Mouse (Mus musculus): Measurements from ENCODE around the gene Tmem163. TPM values are rescaled to one million over a fixed set of nuclear protein-coding genes. Genes with fewer than 3 reads are reported as not detected.

The Tmem163 gene
- total and polyA plus RNA-seq, 2 experiments from 2014 or later, result 36.7 to 37.1 TPM

DNA sequence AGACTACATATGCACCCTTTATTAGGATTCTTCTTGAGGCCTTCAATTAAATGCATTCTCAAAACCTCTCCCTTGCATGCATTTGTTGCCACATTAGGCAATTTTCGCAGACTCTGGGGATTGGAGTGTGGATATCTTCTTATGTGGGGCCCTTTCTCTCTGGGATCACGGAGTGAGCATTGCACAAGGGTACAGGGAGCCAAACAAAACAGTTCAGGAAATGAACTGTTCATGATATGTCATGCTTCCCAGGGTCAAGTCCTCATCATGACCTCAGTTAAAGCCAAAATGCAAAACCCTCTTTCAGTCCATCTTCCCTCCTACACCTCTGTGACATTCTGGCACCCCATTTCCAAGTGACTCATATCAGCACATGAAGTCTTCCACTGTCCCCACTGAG is 27.8 kb downstream of the Tmem163 start:
- DNase-seq, result no peak
- H3K36me3 ChIP-seq (ENCODE audit: insufficient read depth), result no peaks in the 10 kb centered on the region
- H3K9ac ChIP-seq, result no peak overlapping the region
- no peak overlapping the region for H3K4me3 ChIP-seq (ENCODE audit: low read depth, low read length)
- no peaks in the 10 kb centered on the region for H3K9me3 ChIP-seq (ENCODE audit: low read length)
- no peaks in the 10 kb centered on the region for H3K4me1 ChIP-seq (ENCODE audit: insufficient read depth)
- H3K27ac ChIP-seq (ENCODE audit: low read depth, low read length), result no peak overlapping the region
- TF ChIP-seq CTCF (IDR thresholded peaks at IDR 0.05; ENCODE audit: low read depth), result no peak
- 95% methylated on average over 2 of the region's 2 CpGs for WGBS
- H3K27me3 ChIP-seq (ENCODE audit: insufficient read depth, low read length), result no peaks in the 10 kb centered on the region
- no peak for ATAC-seq
- no peak overlapping the region for H3K4me2 ChIP-seq (ENCODE audit: low read depth)

DNA sequence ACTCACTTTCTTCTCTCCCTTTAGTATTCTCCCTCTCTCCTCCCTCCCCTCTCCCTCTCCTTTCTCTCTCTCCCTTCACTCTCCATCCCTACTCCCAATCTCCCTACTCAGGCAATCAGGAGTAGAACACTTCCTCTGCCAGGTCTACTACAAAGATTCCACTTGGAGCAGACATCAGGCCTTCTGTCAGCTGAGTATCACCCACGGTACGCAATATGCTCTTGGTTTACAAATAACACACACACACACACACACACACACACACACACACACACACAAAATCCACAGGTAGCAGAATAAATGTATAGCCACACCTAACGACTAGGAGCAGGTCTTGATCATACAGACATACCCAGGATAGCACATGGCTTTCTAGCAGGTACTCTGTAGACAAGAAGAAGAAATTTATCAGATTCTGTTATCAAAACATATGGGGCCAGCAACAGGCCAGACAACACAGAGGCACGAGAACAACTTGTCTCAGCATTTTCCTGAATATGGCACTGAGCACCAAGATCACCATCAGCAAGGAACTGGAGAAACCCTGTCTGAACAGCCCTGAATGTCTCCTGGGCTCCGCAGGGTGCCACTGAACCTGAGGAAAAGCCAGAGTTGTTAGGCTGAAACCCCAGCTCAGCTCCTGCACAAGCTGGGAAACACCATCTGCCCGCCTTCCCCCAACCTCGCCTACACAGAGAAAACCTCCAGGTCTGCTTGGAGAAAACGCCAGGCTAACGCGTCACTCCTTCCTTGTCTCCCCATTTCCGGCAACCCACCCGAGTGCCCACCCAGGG is 36.2 kb downstream of the Tmem163 start:
- H3K9me3 ChIP-seq (ENCODE audit: low read length), result no peaks in the 10 kb centered on the region
- DNase-seq (no peak), ATAC-seq (no peak)
- 88% methylated on average over 12 of the region's 12 CpGs for WGBS
- no peak overlapping the region for H3K4me3 ChIP-seq (ENCODE audit: low read depth, low read length)
- no peaks in the 10 kb centered on the region for H3K4me1 ChIP-seq (ENCODE audit: insufficient read depth)
- H3K4me2 ChIP-seq (ENCODE audit: low read depth), result no peak overlapping the region
- no peak overlapping the region for H3K9ac ChIP-seq
- no peak overlapping the region for H3K27ac ChIP-seq (ENCODE audit: low read depth, low read length)
- no peaks in the 10 kb centered on the region for H3K27me3 ChIP-seq (ENCODE audit: insufficient read depth, low read length)
- TF ChIP-seq CTCF (IDR thresholded peaks at IDR 0.05; ENCODE audit: low read depth), result no peak
- H3K36me3 ChIP-seq (ENCODE audit: insufficient read depth), result no peaks in the 10 kb centered on the region

DNA sequence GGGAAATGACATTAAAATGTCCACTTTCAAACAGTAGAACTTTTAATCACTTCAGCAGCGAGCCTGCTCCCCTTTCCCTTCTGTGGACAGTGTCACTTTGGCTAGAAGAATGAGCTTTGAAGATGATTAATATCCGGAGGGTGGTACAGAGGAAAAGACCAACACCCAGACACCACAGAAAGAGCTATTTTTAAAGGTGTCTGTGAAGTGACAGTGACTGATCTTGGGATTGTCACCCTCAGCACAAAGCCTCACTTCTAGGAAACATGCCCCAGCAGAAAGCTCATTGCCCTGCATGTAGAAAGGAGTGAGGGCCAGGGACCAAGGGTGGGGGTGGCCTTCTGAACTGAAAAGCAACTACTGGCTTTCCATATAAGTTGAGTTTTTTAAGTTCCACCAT is 41.4 kb downstream of the Tmem163 start:
- no peaks in the 10 kb centered on the region for H3K9me3 ChIP-seq (ENCODE audit: low read length)
- ATAC-seq, result no peak
- TF ChIP-seq CTCF (IDR thresholded peaks at IDR 0.05; ENCODE audit: low read depth), result no peak

DNA sequence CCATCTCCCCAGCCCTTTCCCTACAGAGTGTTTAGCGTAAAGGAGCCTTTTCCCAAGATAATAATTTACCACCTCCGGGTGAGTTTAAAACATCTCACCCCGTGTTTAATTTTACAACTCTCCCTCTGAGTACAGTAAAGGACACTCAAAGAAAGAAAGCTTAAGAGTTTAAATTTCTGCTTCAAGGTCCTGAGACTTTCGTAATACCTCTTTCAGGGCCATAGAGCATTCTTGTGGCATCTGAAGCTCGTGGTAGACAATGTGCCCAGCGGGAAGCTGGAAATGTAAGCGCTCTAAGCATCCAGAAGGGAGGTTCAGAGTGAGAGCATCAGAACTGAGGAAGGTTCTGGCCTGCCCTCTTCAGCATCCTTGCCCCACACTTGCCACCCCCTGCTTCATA is 52.2 kb downstream of the Tmem163 start:
- Histone ChIP-seq H3K4me3 (ENCODE audit: low read depth, low read length) (no peak overlapping the region), H3K4me1 (ENCODE audit: insufficient read depth) (no peaks in the 10 kb centered on the region), H3K27ac (ENCODE audit: low read depth, low read length) (no peak overlapping the region), H3K36me3 (ENCODE audit: insufficient read depth) (no peaks in the 10 kb centered on the region), H3K9me3 (ENCODE audit: low read length) (no peaks in the 10 kb centered on the region), H3K27me3 (ENCODE audit: insufficient read depth, low read length) (no peaks in the 10 kb centered on the region), H3K9ac (no peak overlapping the region), H3K4me2 (ENCODE audit: low read depth) (no peak overlapping the region)
- no peak for TF ChIP-seq CTCF (IDR thresholded peaks at IDR 0.05; ENCODE audit: low read depth)
- DNase-seq (no peak), ATAC-seq (no peak)
- WGBS, result 55% methylated on average over 7 of the region's 7 CpGs

More for the DNA sequence above, 41.4 kb downstream of the Tmem163 start:
- DNase-seq, result no peak
- Histone ChIP-seq H3K27me3 (ENCODE audit: insufficient read depth, low read length) (no peaks in the 10 kb centered on the region), H3K36me3 (ENCODE audit: insufficient read depth) (no peaks in the 10 kb centered on the region), H3K4me2 (ENCODE audit: low read depth) (no peak overlapping the region), H3K9ac (no peak overlapping the region), H3K4me3 (ENCODE audit: low read depth, low read length) (no peak overlapping the region), H3K4me1 (ENCODE audit: insufficient read depth) (no peaks in the 10 kb centered on the region), H3K27ac (ENCODE audit: low read depth, low read length) (no peak overlapping the region)
- WGBS, result 78% methylated on average over 2 of the region's 2 CpGs

DNA sequence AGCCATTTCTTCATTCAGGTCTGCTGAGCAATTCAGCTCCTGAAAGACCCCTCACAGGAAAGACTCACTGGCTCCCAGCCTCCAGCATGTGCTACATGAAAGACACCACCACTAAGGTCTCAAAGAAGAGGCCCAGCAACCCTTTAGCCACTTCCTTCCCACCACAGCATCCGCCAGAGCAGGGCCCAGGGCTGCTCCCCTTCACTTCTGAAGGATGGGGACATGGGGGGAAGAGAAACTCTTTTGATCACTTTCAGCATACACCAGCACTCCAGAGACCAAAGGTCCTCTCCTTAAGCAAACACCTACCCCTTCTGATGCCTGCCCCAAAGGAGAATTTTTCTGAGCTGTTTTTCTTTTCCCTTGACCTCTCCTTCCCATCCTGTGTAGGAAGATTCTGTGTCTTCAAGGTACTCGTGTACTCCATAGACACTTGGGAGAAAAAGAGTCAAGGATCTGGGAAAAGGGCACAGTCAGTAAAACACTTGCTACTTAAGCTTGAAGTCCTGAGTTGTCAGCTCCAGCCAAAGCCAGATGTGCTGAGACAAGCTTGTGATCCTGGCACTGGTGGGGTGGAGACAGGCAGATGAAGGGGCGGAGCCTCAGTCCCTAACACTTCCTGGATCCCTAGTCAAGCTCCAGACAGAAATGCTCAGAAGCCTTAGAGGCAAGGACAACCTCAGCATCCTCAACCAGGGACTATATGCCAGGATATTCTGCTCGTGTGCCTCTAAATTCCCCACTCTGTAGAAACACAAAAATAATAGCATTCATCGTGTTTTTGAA is 53.6 kb downstream of the Tmem163 start:
- 62% methylated on average over 5 of the region's 5 CpGs for WGBS
- H3K4me1 ChIP-seq (ENCODE audit: insufficient read depth), result no peaks in the 10 kb centered on the region
- H3K4me2 ChIP-seq (ENCODE audit: low read depth), result no peak overlapping the region
- no peaks in the 10 kb centered on the region for H3K36me3 ChIP-seq (ENCODE audit: insufficient read depth)
- H3K9me3 ChIP-seq (ENCODE audit: low read length), result no peaks in the 10 kb centered on the region
- H3K4me3 ChIP-seq (ENCODE audit: low read depth, low read length), result no peak overlapping the region
- H3K27ac ChIP-seq (ENCODE audit: low read depth, low read length), result no peak overlapping the region
- TF ChIP-seq CTCF (IDR thresholded peaks at IDR 0.05; ENCODE audit: low read depth), result no peak
- no peak overlapping the region for H3K9ac ChIP-seq
- ATAC-seq, result no peak
- DNase-seq, result no peak
- no peaks in the 10 kb centered on the region for H3K27me3 ChIP-seq (ENCODE audit: insufficient read depth, low read length)

DNA sequence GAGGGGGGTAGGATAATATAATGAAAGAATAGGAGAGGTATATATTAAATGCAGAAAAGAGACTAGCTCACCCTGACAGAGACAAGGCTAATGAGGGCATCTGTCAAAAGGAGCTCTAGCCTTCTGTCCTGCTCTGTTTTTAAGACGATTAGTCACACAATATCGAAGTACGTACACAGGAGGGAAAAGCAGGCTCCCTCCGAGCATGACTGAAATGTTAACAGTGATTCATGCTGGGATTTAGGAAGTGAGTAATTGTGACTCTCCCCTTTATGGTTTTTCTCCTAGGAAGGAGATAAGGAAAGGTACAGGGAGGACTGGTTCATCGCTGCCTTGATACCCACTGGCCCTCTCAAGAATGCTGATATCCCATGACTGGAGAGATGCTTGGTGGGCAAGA is 57.0 kb downstream of the Tmem163 start:
- H3K4me2 ChIP-seq (ENCODE audit: low read depth), result no peak overlapping the region
- H3K27me3 ChIP-seq (ENCODE audit: insufficient read depth, low read length), result no peaks in the 10 kb centered on the region
- no peak overlapping the region for H3K27ac ChIP-seq (ENCODE audit: low read depth, low read length)
- WGBS, result 73% methylated on average over 5 of the region's 5 CpGs
- H3K4me1 ChIP-seq (ENCODE audit: insufficient read depth), result no peaks in the 10 kb centered on the region
- TF ChIP-seq CTCF (IDR thresholded peaks at IDR 0.05; ENCODE audit: low read depth), result no peak
- no peaks in the 10 kb centered on the region for H3K9me3 ChIP-seq (ENCODE audit: low read length)
- H3K4me3 ChIP-seq (ENCODE audit: low read depth, low read length), result no peak overlapping the region
- DNase-seq, result no peak
- no peak for ATAC-seq
- no peak overlapping the region for H3K9ac ChIP-seq
- no peaks in the 10 kb centered on the region for H3K36me3 ChIP-seq (ENCODE audit: insufficient read depth)

DNA sequence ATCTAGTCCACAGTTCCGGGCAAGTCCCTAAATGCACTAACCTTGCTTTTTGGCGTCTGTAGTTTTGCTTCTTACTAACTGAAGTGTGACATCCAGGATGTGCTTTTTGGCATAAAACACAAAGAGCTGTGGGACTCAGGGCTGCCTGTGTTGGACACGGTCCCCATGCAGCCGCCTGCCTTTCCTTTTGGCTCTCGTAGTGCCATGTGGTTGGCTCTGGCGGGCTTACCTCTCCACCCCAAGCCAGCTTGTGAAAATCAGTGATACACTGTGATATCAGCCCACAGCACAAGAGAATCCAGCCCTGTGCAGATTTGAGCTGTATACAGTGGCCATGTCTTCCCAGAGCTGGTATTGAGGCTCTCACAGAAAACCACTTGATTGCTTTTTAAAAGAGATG is 60.3 kb downstream of the Tmem163 start:
- no peak overlapping the region for H3K9ac ChIP-seq
- DNase-seq, result peak; percentile 20
- no peaks in the 10 kb centered on the region for H3K36me3 ChIP-seq (ENCODE audit: insufficient read depth)
- TF ChIP-seq CTCF (IDR thresholded peaks at IDR 0.05; ENCODE audit: low read depth), result no peak
- no peaks in the 10 kb centered on the region for H3K9me3 ChIP-seq (ENCODE audit: low read length)
- no peak overlapping the region for H3K4me3 ChIP-seq (ENCODE audit: low read depth, low read length)
- peak; percentile 47; the same call in 1 of the 2 replicates for ATAC-seq
- H3K27me3 ChIP-seq (ENCODE audit: insufficient read depth, low read length), result no peaks in the 10 kb centered on the region
- no peak overlapping the region for H3K4me2 ChIP-seq (ENCODE audit: low read depth)
- H3K4me1 ChIP-seq (ENCODE audit: insufficient read depth), result no peaks in the 10 kb centered on the region
- H3K27ac ChIP-seq (ENCODE audit: low read depth, low read length), result no peak overlapping the region
- 50% methylated on average over 6 of the region's 6 CpGs for WGBS
